Mouse (Mus musculus): ENCODE data around the gene Nphp4.
A peak's percentile ranks its signal among the peaks of the same experiment; 100 is the strongest.

Nphp4 gene

GRCm38 (mm10) chr4:152568662-152569395, 92.3 kb downstream of the Nphp4 start:
- peak in 1 of 2 experiments; percentile 11 for DNase-seq

GRCm38 (mm10) chr4:152574266-152574665, 97.8 kb downstream of the Nphp4 start:
- DNase-seq: peak in 1 of 2 experiments; percentile 58

- no peak for DNase-seq
These were observed 100.3 kb downstream of the Nphp4 start for GRCm38 (mm10) chr4:152576826-152577225.

- no peak for DNase-seq
These were observed 103.5 kb downstream of the Nphp4 start for GRCm38 (mm10) chr4:152579956-152580355.

- no peak for DNase-seq
These were observed 105.7 kb downstream of the Nphp4 start for GRCm38 (mm10) chr4:152582206-152582605.

GRCm38 (mm10) chr4:152583616-152584015, 107.1 kb downstream of the Nphp4 start:
- no peak for DNase-seq

GRCm38 (mm10) chr4:152585526-152585925, 109.0 kb downstream of the Nphp4 start:
- DNase-seq: no peak

GRCm38 (mm10) chr4:152586175-152586574, 109.7 kb downstream of the Nphp4 start:
- DNase-seq: no peak

GRCm38 (mm10) chr4:152604285-152604684, 127.8 kb downstream of the Nphp4 start:
- no peak for DNase-seq

GRCm38 (mm10) chr4:152609196-152609595, 132.7 kb downstream of the Nphp4 start:
- DNase-seq: no peak

GRCm38 (mm10) chr4:152610026-152610425, 133.5 kb downstream of the Nphp4 start:
- peak; percentile 66 to 69 for DNase-seq

All from cerebellum, postnatal 10 days (tissue).